Mouse (Mus musculus) kidney, embryonic 14.5 days (tissue): ENCODE measurements around the gene Ltn1. TPM values are rescaled to one million over a fixed set of nuclear protein-coding genes. Genes with fewer than 3 reads are reported as not detected.

Source experiments
- ATAC-seq: fragments of 200-750 bp; cut with Nextera tagmentation; 2 replicates; pipeline ENCODE4 v1.8.0; 2017; ENCODE audit warnings: moderate number of reproducible peaks, mild to moderate bottlenecking, moderate TSS enrichment, moderate library complexity; ENCODE audit not compliant: low FRiP score, low TSS enrichment
- H3K27ac ChIP-seq: fragments of 300-500 bp; sonication (generic); 2 replicates; pipeline ENCODE4 v1.5.1; 2014; ENCODE audit warnings: low read depth, mild to moderate bottlenecking, low read length, moderate library complexity, mixed read lengths
- H3K27me3 ChIP-seq: fragments of 300-500 bp; sonication (generic); 2 replicates; pipeline ENCODE4 v1.6.1; 2014; ENCODE audit warnings: mild to moderate bottlenecking, low read length; ENCODE audit not compliant: control insufficient read depth, insufficient read depth
- H3K36me3 ChIP-seq: fragments of 300-500 bp; sonication (generic); 2 replicates; pipeline ENCODE4 v1.6.1; 2014; ENCODE audit warnings: low read length, mixed read lengths; ENCODE audit not compliant: control insufficient read depth, insufficient read depth
- H3K4me1 ChIP-seq: fragments of 300-500 bp; sonication (generic); 2 replicates; pipeline ENCODE4 v1.6.1; 2014; ENCODE audit warnings: low read length, mixed read lengths; ENCODE audit not compliant: control insufficient read depth, insufficient read depth
- H3K4me2 ChIP-seq: fragments of 300-500 bp; sonication (generic); replicated peaks from 2 replicates; pipeline ENCODE4 v1.6.1; 2014; ENCODE audit warnings: low read depth, mild to moderate bottlenecking, low read length
- H3K4me3 ChIP-seq: fragments of 300-500 bp; sonication (generic); 2 replicates; pipeline ENCODE4 v1.5.1; 2014; ENCODE audit warnings: mild to moderate bottlenecking, low read length
- H3K9ac ChIP-seq: fragments of 300-500 bp; sonication (generic); 2 replicates; pipeline ENCODE4 v1.6.1; 2014; ENCODE audit warnings: low read depth, mild to moderate bottlenecking, low read length, moderate library complexity
- H3K9me3 ChIP-seq: fragments of 300-500 bp; sonication (generic); 2 replicates; pipeline ENCODE4 v1.6.1; 2016; ENCODE audit warnings: low read length; ENCODE audit not compliant: control insufficient read depth
- WGBS: fragments of 180-500 bp; shearing (Covaris S2); extraction: QIAGEN DNeasy Blood & Tissue Kit; methylation state at CpG from one replicate; pipeline ENCODE4 v1.1.7; 2014; 5-methylcytosine and 5-hydroxymethylcytosine counted together
- polyA plus RNA-seq: library from polyadenylated mRNA; unstranded; fragments of >200 nt; fragmentation: Nextera tagmentation; extraction: Ambion mirVana; gene quantifications from 2 replicates; pipeline ENCODE4 v1.2.1, GENCODE M21; 2014

Gene Ltn1
- polyA plus RNA-seq, 1 experiment from 2014 or later: 36.2 TPM

- H3K27ac ChIP-seq: no peak overlapping the region
- no peak overlapping the region for H3K4me2 ChIP-seq
- no peak overlapping the region for H3K9ac ChIP-seq
- H3K9me3 ChIP-seq: no peaks in the 10 kb centered on the region
- no peaks in the 10 kb centered on the region for H3K27me3 ChIP-seq
- no peak overlapping the region for H3K4me3 ChIP-seq
- H3K36me3 ChIP-seq: no peaks in the 10 kb centered on the region
- ATAC-seq: no peak
- no peaks in the 10 kb centered on the region for H3K4me1 ChIP-seq
- 85% methylated on average over 3 of the region's 3 CpGs for WGBS
Measured at GRCm38 (mm10) chr16:87334756-87335155, 97.7 kb downstream of the Ltn1 start.

GRCm38 (mm10) chr16:87329986-87330385, 102.4 kb downstream of the Ltn1 start:
- no peak overlapping the region for H3K4me2 ChIP-seq
- H3K27ac ChIP-seq: no peak overlapping the region
- no peaks in the 10 kb centered on the region for H3K27me3 ChIP-seq
- H3K9ac ChIP-seq: no peak overlapping the region
- H3K9me3 ChIP-seq: no peaks in the 10 kb centered on the region
- no peak overlapping the region for H3K4me3 ChIP-seq
- WGBS: 91% methylated on average over 3 of the region's 3 CpGs
- no peaks in the 10 kb centered on the region for H3K36me3 ChIP-seq
- H3K4me1 ChIP-seq: no peaks in the 10 kb centered on the region
- no peak for ATAC-seq

Other genes with a start within 250 kb of the Ltn1 start
- gene N6amt1, start 78.4 kb downstream of the Ltn1 start, polyA plus RNA-seq: 37.7 and 38.3 TPM in 2 replicates
- 9.5 and 13.7 TPM in 2 replicates for gene Rwdd2b, start 8.0 kb upstream of the Ltn1 start, polyA plus RNA-seq
- gene Usp16, start 22.1 kb upstream of the Ltn1 start, polyA plus RNA-seq: 46.2 and 48.2 TPM in 2 replicates
- gene Cct8, start 63.3 kb upstream of the Ltn1 start, polyA plus RNA-seq: 499 and 541 TPM in 2 replicates
- gene Map3k7cl, start 120.7 kb upstream of the Ltn1 start, polyA plus RNA-seq: 0.69 and 1.4 TPM in 2 replicates